Mouse (Mus musculus) embryo, embryonic 11.5 days (tissue): Measurements from ENCODE around the gene Dnase1l1.
A peak's percentile ranks its signal among the peaks of the same experiment; 100 is the strongest.

Experiments
- DNase-seq: peaks from one replicate; pipeline ENCODE4 v3.0.0-alpha.2; 2012; ENCODE audit warnings: low read depth, low spot score

Gene Dnase1l1

DNA sequence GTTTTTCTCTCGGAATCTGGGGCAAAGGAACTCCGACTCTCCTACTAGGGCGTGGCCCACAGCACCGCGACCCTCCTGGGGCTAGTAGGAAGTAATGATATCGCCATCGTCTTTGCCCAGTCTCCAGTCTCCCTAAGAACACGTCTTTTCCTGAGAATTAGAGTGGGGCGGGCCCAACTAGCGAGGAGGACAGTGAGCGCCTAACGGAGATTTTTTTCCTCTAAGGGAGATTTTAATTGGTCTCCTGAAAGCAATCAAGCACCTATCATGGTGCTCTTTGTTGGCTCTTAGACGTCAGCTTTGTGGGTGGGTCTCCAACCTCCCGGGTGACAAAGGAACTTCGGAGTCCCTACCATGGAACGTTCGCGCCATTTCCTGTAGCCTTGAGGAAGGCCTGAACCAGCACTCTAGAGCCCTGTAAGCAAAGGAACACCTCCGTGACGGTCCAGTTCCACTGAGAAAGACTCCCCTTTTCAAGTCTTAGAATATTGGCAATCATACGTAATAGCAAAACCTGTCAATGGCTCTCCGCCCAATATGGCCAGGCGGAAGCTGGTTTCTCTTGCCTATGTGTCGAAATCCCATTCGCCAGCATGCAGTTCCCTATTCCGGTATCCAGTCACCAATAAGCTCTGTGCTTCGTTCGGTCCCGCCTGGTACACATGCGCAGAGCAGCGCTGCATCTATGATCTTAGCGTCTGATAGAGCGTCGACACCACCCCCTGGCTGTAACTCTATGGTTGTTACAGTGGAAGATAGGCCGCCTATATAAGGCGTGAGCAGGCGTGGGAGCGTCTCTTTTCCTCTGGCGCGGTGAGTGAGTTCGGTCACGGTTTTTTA is 11.9 kb downstream of the Dnase1l1 start, which contains the start of gene Rpl10:
Gene Rpl10 (plus strand): TSS at position 751 of the 840 bp plus-strand sequence.
- DNase-seq = peak; percentile 90

DNA sequence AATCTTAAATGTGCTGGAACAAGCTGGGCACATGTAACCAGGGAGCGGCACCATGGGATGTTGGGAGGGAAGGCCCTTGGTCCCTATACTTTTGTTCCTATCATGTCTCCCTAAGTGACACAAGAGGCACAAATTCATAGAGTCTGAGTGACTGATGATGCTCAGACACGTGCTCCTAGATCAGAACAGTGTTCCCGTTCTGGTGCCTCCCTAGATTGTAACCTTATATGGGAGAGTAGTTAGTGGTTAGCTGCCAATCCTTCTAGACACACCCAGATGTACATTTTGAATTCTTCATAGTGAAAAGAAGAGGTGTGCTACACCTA is 12.4 kb downstream of the Dnase1l1 start:
- no peak for DNase-seq

DNA sequence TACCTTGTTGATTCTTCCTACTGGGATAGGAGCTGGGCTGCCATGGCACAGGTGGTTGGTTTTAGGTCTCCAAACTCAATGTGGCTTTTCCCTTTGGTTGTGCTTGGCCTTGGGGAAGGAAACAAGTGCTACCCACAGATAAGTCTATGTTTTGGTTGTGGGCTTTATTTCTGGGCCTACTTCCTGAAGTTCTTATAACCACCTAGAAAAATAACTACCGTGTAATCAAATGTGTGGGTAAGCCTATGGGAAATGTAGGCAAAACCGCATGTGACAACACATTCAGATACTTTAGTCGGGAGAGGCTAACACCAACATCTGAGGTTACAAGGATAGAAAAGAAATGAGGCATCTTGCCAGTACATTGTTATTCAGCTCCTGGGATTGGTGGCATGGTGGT is 24.4 kb downstream of the Dnase1l1 start:
- no peak for DNase-seq

DNA sequence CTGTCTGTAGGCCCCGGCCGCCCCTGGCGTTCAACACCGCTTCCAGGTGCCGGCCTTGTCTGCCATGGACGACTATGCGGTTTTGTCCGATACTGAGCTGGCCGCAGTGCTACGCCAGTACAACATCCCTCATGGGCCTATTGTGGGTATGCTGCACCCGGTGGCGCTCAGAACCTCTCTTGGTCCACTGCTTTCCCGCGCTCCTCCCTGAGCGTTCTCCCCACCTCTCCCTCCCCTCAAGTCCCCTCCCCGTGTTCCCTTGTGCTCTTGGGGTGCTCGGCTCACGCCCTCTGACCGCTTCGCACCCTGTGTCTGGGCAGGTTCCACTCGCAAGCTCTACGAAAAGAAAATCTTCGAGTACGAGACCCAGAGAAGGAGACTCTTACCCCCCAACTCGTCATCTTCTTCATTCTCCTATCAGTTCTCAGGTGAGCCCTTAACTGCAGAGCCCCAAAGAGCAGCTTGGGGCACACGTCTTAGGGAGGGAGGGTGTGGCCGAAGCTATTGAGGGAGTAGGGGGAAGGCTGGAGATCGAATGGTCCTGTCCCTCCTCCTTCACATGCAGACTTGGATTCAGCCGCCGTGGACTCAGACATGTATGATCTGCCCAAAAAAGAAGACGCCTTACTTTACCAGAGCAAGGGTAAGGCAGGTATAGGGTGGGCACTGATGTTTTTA is 27.1 kb downstream of the Dnase1l1 start:
- no peak for DNase-seq

DNA sequence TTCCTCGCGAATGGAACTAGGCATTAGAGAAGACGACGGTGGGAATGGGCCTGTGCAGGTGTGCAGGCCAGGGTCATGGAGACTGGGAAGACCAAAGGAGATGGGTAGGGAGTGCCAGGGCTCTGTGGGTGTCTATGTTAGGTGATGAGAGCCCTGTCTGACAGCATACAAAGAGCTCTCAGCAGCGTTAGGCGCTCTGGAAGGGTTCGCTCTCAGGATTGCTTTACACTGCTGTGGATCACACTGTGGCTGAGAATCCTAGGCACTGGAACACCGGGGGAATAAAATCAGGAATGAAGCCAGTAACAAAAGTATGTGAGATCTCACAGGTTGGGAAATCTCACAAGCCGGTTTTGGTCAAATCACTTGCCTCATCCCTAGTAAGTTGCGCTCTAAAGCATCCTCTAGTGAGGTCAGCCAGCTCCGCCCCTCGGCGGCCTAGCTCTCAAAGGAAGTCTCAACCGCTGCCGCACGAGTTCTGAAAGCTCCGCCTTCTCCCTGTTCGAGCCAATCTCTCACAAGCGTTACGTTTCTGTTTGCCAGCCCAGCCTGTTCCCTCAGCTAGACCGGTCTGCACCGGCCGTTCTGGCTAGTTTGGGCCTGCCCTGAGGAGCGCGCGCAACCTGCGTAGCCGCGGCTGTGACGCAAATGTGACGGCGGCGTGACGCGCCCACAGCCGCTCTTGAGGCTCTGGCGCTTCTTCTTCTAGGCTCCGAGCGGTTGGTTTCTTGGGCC is 27.8 kb downstream of the Dnase1l1 start, which contains the start of gene Emd:
Gene Emd (plus strand): TSS at position 535 of the 735 bp plus-strand sequence.
- peak; percentile 76 for DNase-seq

DNA sequence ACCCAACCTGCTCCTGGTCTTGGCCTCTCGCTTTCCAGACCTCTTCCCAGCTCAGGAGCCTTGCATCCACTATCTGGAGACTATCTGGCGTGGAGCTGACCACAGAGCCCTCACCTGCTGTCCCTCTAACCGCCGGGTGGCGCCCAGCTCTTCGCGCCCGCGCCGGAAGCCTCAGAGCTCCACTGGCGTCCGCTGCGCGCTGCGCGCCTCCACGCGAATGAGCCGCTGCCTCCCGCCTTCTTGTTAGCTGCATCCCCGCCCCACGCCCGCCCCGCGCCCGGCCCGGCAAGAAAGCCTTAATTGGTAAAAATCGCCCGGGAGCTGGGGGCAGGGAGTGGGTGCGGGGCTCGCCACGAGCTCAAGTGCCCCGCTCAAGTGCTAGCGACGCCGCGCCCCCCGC is 32.5 kb downstream of the Dnase1l1 start, which contains the start of gene Flna:
Gene Flna (minus strand): TSS at position 206 of the 400 bp plus-strand sequence.
- no peak for DNase-seq

DNA sequence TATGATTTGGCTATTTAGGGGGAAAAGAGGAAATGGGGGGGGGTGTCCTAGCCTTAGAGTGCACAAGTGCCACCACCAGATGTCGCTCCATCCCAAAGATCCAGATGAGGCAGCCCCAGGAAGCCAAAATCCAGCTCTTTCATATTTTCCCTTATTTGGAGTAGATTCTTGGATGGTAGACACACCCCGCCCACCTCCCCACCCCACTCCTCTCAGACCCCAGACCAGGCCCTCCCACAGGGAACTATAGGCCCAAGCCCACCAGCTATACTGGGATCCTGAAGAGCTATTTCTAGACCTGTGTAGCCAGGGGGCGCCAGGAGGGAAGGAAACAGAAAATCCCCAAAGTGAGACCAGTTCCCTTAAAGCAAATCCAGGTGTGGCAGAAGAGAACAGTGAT is 33.5 kb downstream of the Dnase1l1 start:
- DNase-seq = peak; percentile 63

DNA sequence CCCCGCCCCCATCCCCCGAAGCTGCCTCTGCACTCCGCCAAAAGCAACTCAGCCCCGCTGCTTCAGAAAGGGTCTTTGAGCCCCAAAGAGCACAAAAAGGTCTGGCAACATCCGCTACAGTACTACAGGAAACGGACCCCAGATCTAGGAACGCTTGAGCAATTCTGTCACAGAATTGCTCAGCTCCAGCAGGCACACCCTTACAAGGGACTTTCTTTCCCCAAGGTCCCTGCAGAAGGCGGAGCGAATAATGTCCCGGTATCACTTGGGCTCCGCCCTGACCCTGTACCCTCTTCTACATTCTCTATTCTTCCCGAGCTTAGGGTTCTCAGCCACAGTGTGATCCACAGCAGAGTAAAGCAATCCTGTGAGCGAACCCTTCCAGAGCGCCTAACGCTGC is 35.4 kb downstream of the Dnase1l1 start:
- no peak for DNase-seq

DNA sequence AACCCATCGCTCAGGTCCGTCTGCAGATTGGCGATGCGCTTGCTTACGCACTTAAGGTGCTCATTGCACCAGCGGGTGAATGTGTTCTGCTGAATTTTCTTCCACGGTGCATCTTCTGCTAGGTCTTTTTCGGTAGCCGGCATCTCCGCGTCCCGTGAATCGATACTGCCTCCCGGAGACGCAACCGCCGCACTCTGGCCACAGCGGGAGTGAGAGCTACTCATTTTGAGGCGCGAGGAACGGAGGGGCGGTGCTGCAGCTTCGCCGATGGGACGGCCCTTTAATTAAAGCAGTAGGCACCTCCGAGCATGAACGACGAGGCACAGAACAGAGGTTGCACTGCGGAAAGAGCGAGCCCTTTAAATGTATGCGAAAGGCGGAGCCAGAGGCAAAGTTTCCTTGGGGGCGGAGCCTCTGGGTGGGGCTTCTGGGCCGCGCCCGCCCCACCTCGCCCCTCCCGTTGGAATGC is 35.9 kb downstream of the Dnase1l1 start:
- DNase-seq = peak; percentile 81

DNA sequence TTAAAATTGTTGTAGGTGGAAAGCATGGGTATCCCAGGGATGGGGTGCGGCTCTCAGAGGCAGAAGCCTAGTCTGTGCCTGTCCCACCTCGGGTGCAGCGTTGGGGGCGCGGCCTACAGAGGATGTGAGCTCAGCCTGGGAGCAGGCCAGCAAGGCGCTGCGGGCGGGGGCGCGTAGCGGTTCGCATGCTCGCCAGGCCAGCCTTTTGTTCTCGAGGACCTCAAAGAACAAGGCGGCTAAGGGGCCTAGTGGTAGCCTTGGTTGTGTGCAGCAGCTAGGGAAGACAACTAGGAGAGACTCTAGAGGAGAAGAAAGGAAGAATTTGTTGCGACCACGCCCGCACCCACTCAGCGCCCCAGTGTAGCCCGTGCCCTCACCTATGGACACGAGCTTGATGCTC is 36.5 kb downstream of the Dnase1l1 start:
- peak; percentile 43 for DNase-seq

DNA sequence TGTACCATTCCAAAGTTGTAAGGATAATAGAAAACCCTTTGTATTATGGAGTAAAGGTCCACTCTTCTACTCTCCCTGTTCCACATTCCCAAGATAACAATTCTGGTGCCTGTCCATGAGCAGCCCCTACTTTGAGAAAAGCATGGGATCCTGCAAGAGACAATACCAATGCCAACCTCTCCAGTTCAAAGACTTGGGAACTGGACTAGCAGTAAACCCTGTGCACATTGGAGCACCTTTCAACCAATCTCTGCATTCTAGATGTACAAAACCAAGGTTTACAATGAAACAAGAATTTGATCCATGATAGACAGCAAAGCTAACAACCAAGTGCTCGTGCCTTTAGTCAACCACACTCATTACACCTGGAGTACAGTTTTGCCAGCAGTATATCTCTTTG is 37.0 kb downstream of the Dnase1l1 start:
- no peak for DNase-seq

DNA sequence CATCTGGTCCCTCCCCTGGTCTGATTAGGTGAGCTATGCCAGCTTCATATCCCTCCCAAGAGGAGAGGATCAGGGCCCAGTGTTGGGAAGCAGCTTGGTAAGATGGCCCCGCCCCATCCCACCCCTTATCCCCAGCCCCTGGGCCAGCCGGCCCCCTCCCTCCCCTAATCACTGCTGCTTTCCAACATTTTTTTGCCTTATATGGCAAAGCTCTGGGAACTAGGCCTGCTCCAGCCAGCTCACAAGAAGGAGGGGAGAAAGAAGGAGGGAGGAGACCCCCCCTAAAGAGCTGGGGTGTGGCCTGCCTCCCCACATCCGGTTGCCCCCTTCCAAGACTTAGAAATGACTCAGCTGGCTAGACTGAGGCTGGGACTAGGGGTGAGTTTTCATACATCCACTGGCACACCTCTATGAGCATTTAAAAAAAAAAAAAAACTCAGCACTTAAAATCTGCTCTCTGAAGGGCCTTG is 37.5 kb downstream of the Dnase1l1 start:
- DNase-seq = peak; percentile 53

DNA sequence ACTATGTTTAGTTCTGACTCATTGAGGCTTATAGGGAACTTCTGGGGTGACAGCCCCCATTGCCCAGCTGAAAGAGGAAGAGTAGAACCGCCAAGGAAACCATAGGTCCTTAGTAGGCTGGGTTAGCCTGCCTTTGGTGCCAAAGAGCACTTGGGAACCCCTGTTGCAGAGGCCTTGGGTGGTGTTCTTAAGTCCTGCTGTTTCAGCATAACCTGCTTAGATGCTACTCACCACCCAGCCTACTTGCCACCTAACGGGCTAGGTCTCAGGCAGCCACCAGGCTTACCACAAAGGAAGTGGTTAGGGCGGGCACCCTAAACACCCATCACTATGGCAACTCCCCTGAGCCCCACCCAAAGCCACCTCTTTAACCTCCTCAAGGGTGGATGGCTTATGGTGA is 38.3 kb downstream of the Dnase1l1 start:
- no peak for DNase-seq

DNA sequence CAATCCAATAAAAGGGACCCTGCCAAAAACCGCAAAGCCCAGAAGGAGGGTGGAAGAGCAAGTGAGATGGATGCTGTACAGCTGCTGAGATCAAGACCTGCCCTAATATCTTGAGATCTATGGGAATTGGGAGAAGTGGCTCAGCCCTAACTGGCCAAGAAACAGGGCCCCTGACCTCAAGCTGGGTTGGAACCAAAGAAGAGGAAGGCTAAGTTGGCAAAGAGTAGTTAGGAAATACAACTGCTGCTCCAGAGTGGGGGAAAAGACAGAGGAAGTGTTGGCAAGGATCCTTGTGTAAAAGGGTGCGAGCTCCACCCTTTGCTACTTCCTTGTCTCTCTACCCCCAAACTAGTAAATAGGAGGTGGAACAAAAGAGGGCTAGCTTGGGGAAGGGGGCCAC is 38.7 kb downstream of the Dnase1l1 start:
- DNase-seq = no peak

DNA sequence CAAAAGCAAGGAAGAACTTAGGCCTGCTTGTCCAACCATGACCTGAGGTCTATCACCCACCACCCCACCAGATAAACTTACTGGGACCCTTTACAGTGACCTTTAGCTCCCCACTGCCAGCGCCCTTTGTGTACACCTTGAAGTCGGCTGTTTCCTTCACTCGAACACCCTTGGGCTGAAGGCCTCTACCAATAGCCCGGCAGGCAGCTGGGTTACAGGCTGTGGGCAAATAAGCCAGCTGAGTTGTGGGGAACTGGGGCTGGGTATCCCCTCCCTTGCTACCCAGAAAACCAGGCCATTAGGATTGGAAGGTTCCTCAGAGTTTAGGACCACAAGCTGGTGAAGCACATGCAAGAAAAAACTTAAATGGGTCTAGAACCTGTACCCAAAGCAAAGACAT is 41.8 kb downstream of the Dnase1l1 start:
- DNase-seq = no peak

DNA sequence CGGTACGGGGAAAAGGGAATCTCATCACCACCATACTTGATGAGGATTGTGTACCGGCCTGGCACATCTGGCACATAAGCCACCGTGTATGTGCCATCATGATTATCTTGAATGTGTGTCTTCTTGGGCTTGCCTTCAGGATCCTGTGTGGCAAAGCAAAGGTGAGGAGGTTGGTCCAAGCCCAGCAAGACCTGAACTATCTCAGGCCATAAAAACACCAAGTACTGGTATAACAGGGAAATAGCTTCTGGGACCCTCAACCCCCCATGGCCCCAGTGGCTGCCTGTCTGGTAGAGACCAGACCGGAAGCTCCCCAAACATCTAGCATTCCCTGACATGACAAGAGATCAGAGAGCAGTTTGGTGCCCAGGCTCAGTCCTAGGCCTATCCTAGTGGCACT is 48.9 kb downstream of the Dnase1l1 start:
- DNase-seq = no peak

DNA sequence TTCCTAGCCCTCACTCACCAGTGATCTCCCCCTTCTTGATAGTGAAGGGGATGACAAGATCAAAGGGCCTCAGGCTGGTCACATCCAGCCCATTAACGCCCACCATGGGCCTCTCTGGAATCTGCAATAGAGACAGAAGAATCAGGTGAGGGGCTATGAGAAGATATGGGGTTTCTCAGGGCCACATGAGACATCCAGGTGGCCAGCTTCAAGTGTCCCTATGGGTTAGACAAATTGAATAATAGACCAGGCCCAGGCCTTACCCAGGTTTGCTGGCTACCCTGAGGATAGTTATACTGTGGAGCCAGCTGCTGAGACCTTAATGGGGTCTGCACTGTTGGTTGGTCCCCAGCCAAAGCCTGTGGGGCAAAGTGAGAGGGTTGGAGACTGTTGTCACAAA is 52.1 kb downstream of the Dnase1l1 start:
- no peak for DNase-seq
